Mouse (Mus musculus): Measurements from ENCODE around the gene Washc4. TPM values are rescaled to one million over a fixed set of nuclear protein-coding genes. Genes with fewer than 3 reads are reported as not detected.

Washc4 gene
- polyA plus RNA-seq, 1 experiment = 2.2 TPM

DNA sequence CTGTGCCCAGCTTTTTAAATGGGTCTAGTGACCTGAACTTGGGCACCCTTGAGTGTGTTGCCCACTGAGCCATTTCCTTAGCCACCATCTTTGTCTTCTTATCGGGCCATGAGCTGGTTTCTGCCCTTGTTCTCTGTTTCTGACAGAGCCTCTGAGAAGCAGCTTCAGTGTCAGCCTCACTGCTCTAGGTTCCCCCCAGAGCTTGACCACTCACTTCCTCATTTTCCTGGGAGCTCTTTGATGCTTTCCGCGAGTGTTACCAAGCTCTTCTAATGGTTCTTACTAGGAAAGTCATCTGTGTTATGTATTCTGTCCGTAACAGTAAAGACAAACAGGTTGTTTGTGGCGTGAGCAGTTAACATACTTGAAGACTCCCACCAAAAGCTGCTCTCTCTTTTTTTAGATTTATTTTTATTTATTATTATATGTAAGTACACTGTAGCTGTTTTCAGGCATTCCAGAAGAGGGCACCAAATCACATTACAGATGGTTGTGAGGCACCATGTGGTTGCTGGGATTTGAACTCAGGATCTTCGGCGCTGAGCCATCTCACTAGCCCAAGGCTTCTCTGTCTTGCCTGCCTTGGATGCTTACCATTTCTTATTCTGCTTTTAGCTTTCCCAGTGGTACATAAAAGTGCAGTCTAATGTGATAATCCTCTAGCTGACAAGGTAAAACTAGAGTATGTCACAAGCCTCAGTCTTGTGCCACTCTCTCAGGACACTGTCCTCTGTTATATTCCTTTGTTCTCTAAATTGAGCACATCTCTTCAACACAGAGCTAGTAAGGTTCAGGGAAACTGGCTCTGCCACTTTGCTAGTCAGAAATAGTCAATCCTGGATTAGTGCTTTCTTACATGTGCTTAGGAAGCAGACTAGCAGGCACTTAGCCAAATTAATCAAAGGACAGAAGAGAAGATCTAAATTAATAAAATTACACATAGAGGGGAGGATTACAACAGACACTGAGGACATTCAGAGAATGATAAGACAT lies 22.2 kb downstream of the Washc4 start:
- no peak for TF ChIP-seq GATA1 (IDR thresholded peaks at IDR 0.05; ENCODE audit: low read length)

DNA sequence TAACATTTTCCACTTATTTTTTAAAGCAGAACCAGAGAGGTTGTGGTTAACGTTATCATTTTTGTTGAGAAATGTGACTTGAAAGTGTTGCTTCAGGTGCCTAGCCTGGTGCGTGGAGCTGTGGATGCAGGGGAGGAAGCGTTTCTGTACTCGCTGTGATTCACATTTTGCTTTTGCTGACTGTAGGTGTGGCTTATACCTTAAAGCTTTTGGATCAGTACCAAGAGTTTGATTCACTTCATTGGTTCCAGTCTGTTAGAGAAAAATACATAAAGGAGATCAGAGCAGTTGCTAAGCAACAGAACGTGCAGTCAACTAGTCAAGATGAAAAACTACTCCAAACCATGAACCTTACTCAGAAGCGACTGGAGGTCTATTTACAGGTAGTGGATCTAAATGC lies 47.2 kb downstream of the Washc4 start:
- TF ChIP-seq GATA1 (IDR thresholded peaks at IDR 0.05; ENCODE audit: low read length) = no peak

DNA sequence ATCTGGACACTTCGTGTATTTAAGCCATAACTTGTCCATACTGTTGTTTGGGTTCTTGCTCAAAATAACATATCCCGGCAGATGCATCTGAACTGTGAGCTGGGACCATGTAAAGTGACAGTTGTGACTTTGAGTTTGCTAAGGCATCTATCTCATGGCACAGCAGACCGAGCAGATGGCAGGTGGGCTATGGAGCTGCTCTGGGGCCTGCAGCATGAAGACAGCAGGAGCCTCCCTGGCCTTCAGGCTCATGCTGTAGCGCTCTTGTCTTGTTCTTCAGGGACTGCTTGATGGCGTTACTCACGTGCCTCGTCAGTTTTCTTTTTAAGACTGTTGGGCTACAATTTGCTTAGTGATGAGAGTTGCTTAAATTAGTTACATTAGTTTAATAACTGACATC lies 49.1 kb downstream of the Washc4 start:
- no peak for TF ChIP-seq GATA1 (IDR thresholded peaks at IDR 0.05; ENCODE audit: low read length)

DNA sequence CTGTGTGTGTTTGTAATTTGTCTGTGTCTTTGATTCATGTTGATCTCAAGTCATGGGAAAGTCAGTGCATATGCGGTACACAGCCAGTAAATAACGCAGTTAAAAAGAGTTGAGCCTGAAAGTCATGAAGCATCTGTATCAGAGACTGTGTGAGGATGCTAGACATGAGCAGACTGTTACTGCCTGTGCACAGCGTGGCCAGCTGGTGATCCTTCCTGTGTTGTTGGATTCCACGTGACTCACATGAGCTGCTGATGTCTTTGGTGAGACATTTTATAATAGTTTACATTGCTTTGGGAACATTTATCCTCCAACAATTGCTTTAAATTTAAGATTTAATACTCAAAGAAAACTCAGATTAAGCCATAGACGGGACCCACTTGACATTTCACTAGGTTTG lies 51.0 kb downstream of the Washc4 start:
- TF ChIP-seq GATA1 (IDR thresholded peaks at IDR 0.05; ENCODE audit: low read length) = no peak

DNA sequence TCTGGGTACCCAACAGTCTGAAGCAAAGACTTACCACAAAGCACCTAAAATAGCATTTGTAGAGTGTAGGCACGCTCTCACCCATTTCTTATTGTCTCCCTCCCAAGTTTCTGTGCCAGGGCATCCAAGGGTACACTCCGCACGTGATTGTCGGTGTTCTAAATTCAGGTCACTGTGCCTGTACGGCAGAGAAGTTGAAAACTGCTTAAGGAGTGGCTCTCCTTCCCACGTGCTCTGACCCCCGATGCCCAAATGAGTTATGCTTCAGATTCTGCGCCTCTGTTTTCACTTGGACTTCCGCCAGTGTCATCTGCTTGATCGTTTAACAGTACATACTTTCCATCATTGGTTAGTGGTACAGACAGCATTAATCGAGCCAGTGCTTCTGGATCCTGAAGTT lies 57.1 kb downstream of the Washc4 start:
- TF ChIP-seq GATA1 (IDR thresholded peaks at IDR 0.05; ENCODE audit: low read length) = no peak

DNA sequence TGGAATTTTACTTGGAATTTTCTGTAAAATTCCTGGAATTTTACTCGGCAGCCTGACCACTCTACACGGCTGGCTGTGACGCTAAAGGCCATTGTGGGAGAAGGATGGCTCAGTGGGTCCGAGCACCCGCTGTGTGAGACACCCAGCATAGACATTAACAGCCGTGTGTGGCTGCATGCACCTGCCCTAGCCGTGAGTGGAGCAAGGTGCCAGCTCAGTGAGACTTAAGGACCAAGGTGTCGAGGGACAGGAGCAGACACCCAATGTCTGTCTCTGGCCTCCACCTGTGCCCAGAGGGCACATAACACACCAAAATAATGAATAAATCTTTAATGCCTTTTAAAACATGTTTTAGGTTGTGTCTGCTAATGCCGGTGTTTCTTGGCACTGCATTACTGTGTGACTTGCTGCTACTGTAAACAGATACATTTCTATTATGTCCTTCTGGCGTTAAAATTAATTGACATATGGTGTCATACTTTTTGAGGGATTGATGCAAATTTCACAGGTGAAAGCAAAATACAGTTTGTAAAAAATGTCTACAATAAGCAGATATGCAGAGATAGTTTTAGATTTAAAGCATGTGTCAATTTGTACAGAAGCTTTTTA lies 60.5 kb downstream of the Washc4 start:
- no peak for TF ChIP-seq GATA1 (IDR thresholded peaks at IDR 0.05; ENCODE audit: low read length)

DNA sequence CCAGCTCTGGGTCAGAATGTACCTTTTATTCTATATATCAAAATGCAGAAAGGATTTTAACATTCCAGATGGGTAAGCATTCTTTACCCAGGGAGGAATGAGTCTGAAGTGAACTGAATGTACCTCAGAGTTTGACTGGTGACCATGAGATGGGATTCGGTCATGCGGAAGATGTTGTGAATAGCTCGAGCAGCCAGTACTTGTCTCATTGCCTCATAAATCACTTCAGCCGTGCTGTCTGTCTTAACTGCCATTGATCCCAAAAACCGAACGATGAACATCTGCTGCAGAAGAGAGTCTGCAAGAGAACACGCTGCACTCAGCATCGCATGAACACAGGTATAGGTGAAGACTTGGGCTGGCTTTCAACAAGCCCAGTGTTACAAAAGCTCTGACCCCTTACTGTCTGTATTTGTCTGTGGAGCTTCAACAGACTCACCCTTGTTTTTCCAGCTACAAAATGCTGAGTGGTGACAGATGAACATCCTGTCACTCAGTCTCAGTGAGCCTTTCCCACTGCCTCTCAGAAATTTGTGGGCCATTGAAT lies 62.2 kb downstream of the Washc4 start:
- no peak for TF ChIP-seq GATA1 (IDR thresholded peaks at IDR 0.05; ENCODE audit: low read length)

GRCm38 (mm10) chr10:83607111-83607510 lies 63.6 kb downstream of the Washc4 start:
- no peak for TF ChIP-seq GATA1 (IDR thresholded peaks at IDR 0.05; ENCODE audit: low read length)

- TF ChIP-seq GATA1 (IDR thresholded peaks at IDR 0.05; ENCODE audit: low read length) = no peak
These were observed 65.0 kb downstream of the Washc4 start for GRCm38 (mm10) chr10:83608596-83608995.

GRCm38 (mm10) chr10:83610518-83610917 lies 67.0 kb downstream of the Washc4 start:
- no peak for TF ChIP-seq GATA1 (IDR thresholded peaks at IDR 0.05; ENCODE audit: low read length)

DNA sequence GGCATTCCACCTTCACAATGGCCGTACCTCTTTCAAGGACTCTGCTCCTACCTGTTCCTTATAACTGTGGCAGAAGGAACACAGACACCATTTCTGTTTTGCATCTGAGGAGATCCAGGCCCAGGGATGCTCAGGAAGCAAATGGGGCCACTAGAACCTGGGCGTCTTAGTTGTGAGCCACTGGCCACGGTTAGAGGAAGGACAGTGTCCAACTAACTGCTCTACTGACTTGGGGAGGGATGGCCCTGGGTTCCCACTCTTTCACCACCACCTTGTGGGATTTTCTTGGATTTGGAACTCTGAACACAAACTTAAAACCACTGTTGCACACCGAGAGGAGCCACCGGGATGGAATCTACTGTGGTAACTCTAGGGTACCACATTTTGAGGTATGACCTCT lies 68.3 kb downstream of the Washc4 start:
- TF ChIP-seq GATA1 (IDR thresholded peaks at IDR 0.05; ENCODE audit: low read length) = no peak

DNA sequence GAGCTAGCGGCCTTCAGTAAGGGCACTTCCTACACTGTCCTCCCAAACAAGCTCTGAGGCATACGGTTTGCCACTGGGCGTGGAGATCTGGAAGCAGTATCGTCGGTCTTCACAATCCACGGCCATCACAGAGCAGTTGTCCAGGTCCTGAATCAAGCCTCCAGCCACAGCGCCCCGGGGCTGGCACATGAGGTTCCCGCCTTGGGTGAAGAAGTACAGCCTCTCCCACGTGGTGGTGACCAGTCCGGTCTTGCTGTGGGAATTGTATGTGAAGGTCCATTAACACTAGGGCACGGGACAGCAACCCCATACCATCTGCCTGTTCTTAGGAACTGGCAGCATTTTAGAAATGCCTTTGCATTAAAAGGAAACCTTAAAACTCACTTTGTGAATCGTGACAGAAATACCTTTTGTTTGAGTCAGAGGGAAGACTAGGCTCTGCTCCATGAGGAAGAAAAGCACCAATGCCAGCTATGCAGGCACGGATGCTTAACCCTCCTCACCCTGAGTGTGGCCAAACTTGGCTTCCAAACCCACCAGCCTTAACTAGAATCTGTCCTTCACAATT lies 69.2 kb downstream of the Washc4 start:
- TF ChIP-seq GATA1 (IDR thresholded peaks at IDR 0.05; ENCODE audit: low read length) = no peak

DNA sequence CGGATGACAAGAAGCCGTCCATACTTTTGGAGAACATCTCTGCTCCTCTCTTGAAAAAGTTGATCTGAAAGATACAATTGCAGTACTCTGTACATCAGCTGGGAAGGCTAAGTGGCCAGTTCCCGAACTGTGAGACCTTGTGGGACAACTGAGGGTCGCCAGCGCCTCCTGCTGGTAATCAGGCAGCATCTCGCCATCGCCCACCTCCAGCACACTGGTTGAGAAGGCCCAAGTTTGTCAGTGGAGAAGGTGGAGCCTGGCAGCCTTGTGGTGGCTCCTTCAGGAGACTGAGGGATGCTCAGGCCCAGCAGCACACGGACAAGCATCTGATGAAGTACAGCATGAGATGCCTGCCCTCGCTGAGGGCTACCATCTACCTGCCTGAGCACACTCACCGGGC lies 73.8 kb downstream of the Washc4 start:
- TF ChIP-seq GATA1 (IDR thresholded peaks at IDR 0.05; ENCODE audit: low read length) = no peak

- no peak for TF ChIP-seq GATA1 (IDR thresholded peaks at IDR 0.05; ENCODE audit: low read length)
These were observed 75.4 kb downstream of the Washc4 start for GRCm38 (mm10) chr10:83618819-83619440.

- TF ChIP-seq GATA1 (IDR thresholded peaks at IDR 0.05; ENCODE audit: low read length) = no peak
These were observed 77.0 kb downstream of the Washc4 start for GRCm38 (mm10) chr10:83620350-83621055.
